Mouse (Mus musculus): ENCODE data around the gene Hes7. TPM values are rescaled to one million over a fixed set of nuclear protein-coding genes. Genes with fewer than 3 reads are reported as not detected.

Gene Hes7
- 0.44 and 0.47 TPM in 2 replicates for polyA plus RNA-seq (2015; fragmentation: Nextera tagmentation; extraction: Ambion mirVana)

DNA sequence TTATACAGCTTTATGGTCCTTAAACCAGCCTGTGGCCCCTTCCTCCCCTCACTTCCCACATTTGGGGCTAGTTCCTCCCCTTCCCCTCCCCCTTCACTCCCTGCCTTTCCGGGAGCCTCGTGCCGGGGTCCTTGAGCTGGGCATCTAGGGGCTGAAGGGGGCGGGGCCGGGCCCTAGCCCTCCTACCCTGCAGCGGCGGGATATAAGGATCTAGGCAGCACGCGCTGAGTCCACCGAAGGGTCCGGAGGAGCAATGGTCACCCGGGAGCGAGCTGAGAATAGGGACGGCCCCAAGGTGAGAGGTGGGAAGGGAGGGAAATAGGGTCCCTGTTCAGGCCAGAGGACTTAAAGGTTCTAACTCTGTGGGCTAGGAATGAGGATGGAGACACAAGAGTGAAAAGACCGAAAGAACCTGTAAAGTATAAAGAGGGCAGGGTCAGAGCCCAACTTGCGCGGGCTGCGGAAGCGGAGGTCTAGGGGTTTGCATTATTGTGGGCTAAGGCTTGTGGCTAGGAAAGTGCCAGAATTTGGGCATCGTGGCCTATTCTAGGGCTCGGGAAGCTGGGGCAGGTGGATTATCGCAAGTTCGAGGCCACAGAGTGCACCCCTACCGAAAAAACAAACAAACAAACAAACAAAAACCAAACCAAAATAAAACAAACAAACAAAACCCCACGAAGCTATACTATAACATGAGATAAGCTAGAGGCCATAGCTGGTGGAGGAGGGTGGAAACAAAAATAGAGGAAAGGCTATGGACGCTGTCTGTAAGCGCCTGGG lies at the start of gene Hes7:
Gene Hes7 (plus strand): TSS at position 184 of the 780 bp plus-strand sequence.
- no peak within 1 kb of the TSS for H3K27ac ChIP-seq
- peak within 1 kb of the TSS; percentile 97 for H3K4me2 ChIP-seq
- peaks cover 20% of the 10 kb centered on the region; the same call in 1 of the 2 replicates for H3K27me3 ChIP-seq
- 3% methylated on average over 27 of the region's 27 CpGs for WGBS
- H3K9me3 ChIP-seq = no peaks in the 10 kb centered on the region
- ATAC-seq (ENCODE audit: insufficient number of reproducible peaks, insufficient read depth, low FRiP score, low TSS enrichment, low read depth) = no peak
- no peaks in the 10 kb centered on the region for H3K36me3 ChIP-seq
- H3K4me3 ChIP-seq = peak within 1 kb of the TSS; percentile 85
- H3K9ac ChIP-seq = peak within 1 kb of the TSS; percentile 84
- peaks cover 35% of the 10 kb centered on the region for H3K4me1 ChIP-seq

GRCm38 (mm10) chr11:69070590-69071222 lies 49.5 kb upstream of the Hes7 start, which contains the start of gene Tmem107:
TSS of gene Tmem107 (plus strand) at chr11:69070806.
- peak within 1 kb of the TSS; percentile 64 for H3K4me3 ChIP-seq
- WGBS = under 1% methylated on average over 47 of the region's 47 CpGs
- H3K27ac ChIP-seq = peak within 1 kb of the TSS; percentile 97
- peak within 1 kb of the TSS; percentile 81 for H3K4me2 ChIP-seq
- peak; percentile 91 for ATAC-seq (ENCODE audit: insufficient number of reproducible peaks, insufficient read depth, low FRiP score, low TSS enrichment, low read depth)
- H3K27me3 ChIP-seq = no peaks in the 10 kb centered on the region
- no peaks in the 10 kb centered on the region for H3K36me3 ChIP-seq
- no peaks in the 10 kb centered on the region for H3K9me3 ChIP-seq
- peaks cover 45% of the 10 kb centered on the region for H3K4me1 ChIP-seq
- peak within 1 kb of the TSS; percentile 85 for H3K9ac ChIP-seq

GRCm38 (mm10) chr11:69071262-69071661 lies 48.9 kb upstream of the Hes7 start:
- Histone ChIP-seq H3K9me3 (no peaks in the 10 kb centered on the region), H3K27ac (peak overlapping the region; percentile 97), H3K9ac (peak overlapping the region; percentile 85), H3K36me3 (no peaks in the 10 kb centered on the region), H3K4me1 (peaks cover 40% of the 10 kb centered on the region), H3K4me2 (peak overlapping the region; percentile 81), H3K4me3 (peak overlapping the region; percentile 64), H3K27me3 (no peaks in the 10 kb centered on the region)
- 23% methylated on average over 9 of the region's 9 CpGs for WGBS
- no peak for ATAC-seq (ENCODE audit: insufficient number of reproducible peaks, insufficient read depth, low FRiP score, low TSS enrichment, low read depth)

- Histone ChIP-seq H3K27me3 (no peaks in the 10 kb centered on the region), H3K27ac (peak overlapping the region; percentile 90), H3K4me1 (peaks cover 33% of the 10 kb centered on the region), H3K4me3 (peak overlapping the region; percentile 29), H3K4me2 (peak overlapping the region; percentile 81), H3K9ac (peak overlapping the region; percentile 62; the same call in 1 of the 2 replicates), H3K9me3 (no peaks in the 10 kb centered on the region), H3K36me3 (no peaks in the 10 kb centered on the region)
- 87% methylated on average over 11 of the region's 11 CpGs for WGBS
- no peak for ATAC-seq (ENCODE audit: insufficient number of reproducible peaks, insufficient read depth, low FRiP score, low TSS enrichment, low read depth)
Measured at GRCm38 (mm10) chr11:69072234-69072633, 48.0 kb upstream of the Hes7 start.

- Histone ChIP-seq H3K4me1 (peaks cover 28% of the 10 kb centered on the region), H3K4me3 (peak overlapping the region; percentile 29), H3K9ac (peak overlapping the region; percentile 62), H3K4me2 (peak overlapping the region; percentile 81), H3K36me3 (no peaks in the 10 kb centered on the region), H3K27me3 (no peaks in the 10 kb centered on the region), H3K27ac (peak overlapping the region; percentile 90), H3K9me3 (no peaks in the 10 kb centered on the region)
- ATAC-seq (ENCODE audit: insufficient number of reproducible peaks, insufficient read depth, low FRiP score, low TSS enrichment, low read depth) = no peak
- 13% methylated on average over 9 of the region's 9 CpGs for WGBS
Measured at GRCm38 (mm10) chr11:69072666-69073064, 47.5 kb upstream of the Hes7 start.

GRCm38 (mm10) chr11:69073065-69073888 lies 46.9 kb upstream of the Hes7 start:
- peak overlapping the region; percentile 62 for H3K9ac ChIP-seq
- no peaks in the 10 kb centered on the region for H3K9me3 ChIP-seq
- under 1% methylated on average over 14 of the region's 14 CpGs for WGBS
- H3K4me3 ChIP-seq = peak overlapping the region; percentile 29
- H3K4me1 ChIP-seq = peaks cover 28% of the 10 kb centered on the region
- H3K36me3 ChIP-seq = no peaks in the 10 kb centered on the region
- H3K4me2 ChIP-seq = peak overlapping the region; percentile 81
- no peaks in the 10 kb centered on the region for H3K27me3 ChIP-seq
- ATAC-seq (ENCODE audit: insufficient number of reproducible peaks, insufficient read depth, low FRiP score, low TSS enrichment, low read depth) = 0 out of 2 replicates have a peak, but pooled peaks have one; percentile 29
- H3K27ac ChIP-seq = peak overlapping the region; percentile 90

DNA sequence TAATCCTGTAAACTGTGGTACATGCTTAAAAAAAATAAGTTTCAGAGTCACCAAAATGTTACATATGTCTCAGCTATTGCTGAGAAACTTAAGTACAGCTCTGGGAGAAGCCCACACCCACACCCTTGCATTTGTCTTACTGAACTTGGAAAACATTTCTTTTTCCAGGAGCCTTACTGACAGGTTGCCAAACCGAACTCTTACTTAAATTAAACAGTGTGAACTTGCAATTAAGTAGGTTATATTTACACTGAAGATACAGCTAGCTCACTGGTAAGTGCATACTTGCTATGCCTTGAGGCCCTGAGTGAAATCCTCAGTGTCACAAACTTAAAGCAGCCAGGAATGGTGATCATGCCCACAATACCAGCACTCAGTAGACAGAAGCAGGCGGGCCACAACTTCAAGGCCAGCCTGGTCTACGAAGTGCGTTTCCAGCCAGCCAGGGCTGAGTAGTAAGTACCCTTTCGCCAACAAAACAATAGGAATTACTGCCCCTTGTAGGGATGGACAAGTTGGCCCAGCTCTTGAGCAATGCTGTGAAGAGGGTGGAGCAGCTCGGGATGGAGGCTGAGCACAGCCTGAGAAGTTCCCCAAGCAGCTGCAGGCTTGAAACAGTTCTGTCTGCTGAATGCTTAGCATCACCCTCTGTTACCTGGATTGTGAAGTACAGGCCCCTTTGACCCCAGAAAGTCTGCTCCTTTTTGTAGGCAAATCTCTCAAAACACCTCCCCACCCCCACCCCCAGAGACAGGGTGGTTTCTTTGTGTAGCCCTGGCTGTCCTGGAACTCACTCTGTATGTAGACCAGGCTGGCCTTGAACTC lies 46.0 kb upstream of the Hes7 start:
- ATAC-seq (ENCODE audit: insufficient number of reproducible peaks, insufficient read depth, low FRiP score, low TSS enrichment, low read depth) = no peak
- Histone ChIP-seq H3K4me1 (peaks cover 28% of the 10 kb centered on the region), H3K4me2 (peak overlapping the region; percentile 81; the same call in 1 of the 2 replicates), H3K27me3 (no peaks in the 10 kb centered on the region), H3K4me3 (no peak overlapping the region), H3K9me3 (no peaks in the 10 kb centered on the region), H3K27ac (peak overlapping the region; percentile 90), H3K36me3 (no peaks in the 10 kb centered on the region), H3K9ac (peak overlapping the region; percentile 36; the same call in 1 of the 2 replicates)
- 33% methylated on average over 6 of the region's 6 CpGs for WGBS

DNA sequence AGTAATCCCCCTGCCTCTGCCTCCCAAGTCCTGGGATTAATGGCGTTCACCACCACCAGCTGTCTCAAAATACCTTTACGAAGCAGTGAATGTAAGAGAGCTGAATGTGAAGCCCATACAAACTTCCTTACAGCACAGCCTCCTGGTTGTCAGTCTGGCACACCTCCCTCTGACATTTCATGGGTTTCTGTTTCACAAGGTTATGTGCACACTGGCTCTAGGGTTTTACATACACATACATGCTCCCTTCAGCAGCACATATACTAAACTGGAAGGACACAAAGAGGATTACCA lies 45.5 kb upstream of the Hes7 start:
- Histone ChIP-seq H3K4me2 (no peak overlapping the region), H3K27me3 (no peaks in the 10 kb centered on the region), H3K4me1 (peaks cover 27% of the 10 kb centered on the region), H3K9me3 (no peaks in the 10 kb centered on the region), H3K36me3 (no peaks in the 10 kb centered on the region), H3K4me3 (no peak overlapping the region), H3K27ac (peak overlapping the region; percentile 90; the same call in 1 of the 2 replicates), H3K9ac (no peak overlapping the region)
- WGBS = 47% methylated on average over 2 of the region's 2 CpGs
- no peak for ATAC-seq (ENCODE audit: insufficient number of reproducible peaks, insufficient read depth, low FRiP score, low TSS enrichment, low read depth)

DNA sequence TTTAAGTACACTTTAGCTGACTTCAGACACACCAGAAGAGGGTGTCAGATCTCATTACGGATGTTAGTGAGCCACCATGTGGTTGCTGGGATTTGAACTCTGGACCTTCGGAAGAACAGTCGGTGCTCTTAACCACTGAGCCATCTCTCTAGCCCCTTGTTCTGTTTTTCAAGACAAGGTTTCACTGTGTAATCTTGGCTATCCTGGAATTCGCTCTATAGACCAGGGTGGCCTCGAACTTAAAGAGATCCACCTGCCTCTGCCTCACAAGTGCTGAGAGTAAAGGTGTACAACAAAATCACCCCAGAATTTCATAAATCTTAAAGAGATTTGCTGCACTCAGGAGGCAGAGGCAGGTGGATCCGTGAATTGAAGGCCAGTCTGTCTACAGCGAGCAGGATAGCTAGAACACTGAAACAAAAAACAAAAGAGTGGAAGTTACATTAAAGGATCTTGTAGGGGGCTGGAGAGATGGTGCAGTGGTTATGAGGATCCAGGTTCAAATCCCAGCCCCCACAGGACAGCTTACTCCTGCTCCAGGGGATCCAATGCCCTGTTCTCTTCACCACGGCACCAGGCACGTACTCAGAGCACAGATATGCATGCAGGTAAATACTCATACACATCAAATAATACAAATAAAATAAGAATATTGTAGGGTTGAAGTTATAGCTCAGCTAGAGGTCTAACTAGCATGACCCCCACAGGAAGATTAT lies 44.3 kb upstream of the Hes7 start:
- ATAC-seq (ENCODE audit: insufficient number of reproducible peaks, insufficient read depth, low FRiP score, low TSS enrichment, low read depth) = no peak
- Histone ChIP-seq H3K4me2 (no peak overlapping the region), H3K4me1 (peaks cover 25% of the 10 kb centered on the region), H3K9me3 (no peaks in the 10 kb centered on the region), H3K27ac (no peak overlapping the region), H3K36me3 (no peaks in the 10 kb centered on the region), H3K9ac (no peak overlapping the region), H3K27me3 (no peaks in the 10 kb centered on the region), H3K4me3 (no peak overlapping the region)
- 49% methylated on average over 9 of the region's 9 CpGs for WGBS

GRCm38 (mm10) chr11:69076572-69076971 lies 43.6 kb upstream of the Hes7 start:
- peaks cover 19% of the 10 kb centered on the region for H3K4me1 ChIP-seq
- H3K9me3 ChIP-seq = no peaks in the 10 kb centered on the region

More at GRCm38 (mm10) chr11:69076572-69076971, 43.6 kb upstream of the Hes7 start:
- Histone ChIP-seq H3K36me3 (no peaks in the 10 kb centered on the region), H3K27ac (no peak overlapping the region), H3K4me2 (no peak overlapping the region), H3K4me3 (no peak overlapping the region), H3K27me3 (no peaks in the 10 kb centered on the region), H3K9ac (no peak overlapping the region)
- no peak for ATAC-seq (ENCODE audit: insufficient number of reproducible peaks, insufficient read depth, low FRiP score, low TSS enrichment, low read depth)
- 67% methylated on average over 5 of the region's 5 CpGs for WGBS

All from embryonic facial prominence, embryonic 13.5 days (tissue).